In the genomic region with DNA sequence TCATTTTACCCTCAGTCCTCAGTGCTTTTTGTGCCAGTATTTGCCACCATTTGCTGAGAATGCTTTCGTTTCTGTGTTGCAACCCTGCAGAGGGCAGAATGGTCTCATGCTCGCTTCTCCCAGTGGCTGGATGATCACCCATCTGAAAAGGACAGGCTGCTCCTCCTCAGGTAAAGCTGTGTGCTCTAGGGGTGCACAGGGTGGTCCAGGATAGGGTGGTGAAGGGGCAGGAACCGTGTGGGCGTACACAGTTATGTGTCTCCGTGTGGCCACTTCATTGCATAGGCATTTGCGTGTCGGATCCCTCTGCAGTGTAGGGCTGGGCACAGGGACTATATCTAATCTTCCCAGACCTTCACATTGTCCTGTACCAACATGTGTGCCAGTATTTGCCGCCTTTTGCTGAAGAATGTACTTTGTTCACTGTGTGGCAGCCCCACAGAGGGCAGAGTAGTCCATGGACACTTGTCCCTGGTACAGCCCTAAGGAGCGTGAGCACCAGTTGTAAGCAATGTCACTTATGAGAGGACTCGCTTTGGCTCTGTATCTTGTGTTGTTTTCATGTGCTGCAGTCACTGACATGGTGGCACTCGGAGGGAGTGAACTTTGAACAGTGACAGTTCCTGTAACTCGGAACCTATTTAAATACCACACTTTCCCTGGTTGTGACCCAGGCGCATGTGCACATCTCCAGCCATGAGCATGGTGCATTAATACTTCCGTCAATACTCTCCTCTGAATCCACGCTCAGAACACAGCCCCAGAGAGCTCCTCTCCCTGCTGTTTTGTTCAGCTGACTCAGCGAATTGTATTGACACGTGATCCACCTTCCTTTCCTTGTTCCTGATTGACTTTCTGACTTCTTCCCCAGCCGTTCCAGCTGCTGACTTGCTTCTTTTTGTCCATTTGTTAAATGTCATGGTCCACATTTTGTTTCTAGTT, we compare ENCODE assay signal across 15 mouse cellular contexts. TPM values are rescaled to one million over a fixed set of nuclear protein-coding genes. Genes with fewer than 3 reads are reported as not detected.
DNase-seq lines count a peak whose midpoint lies in the region; ATAC-seq and TF ChIP-seq lines count a peak whose summit lies in the region.
"Had no signal": no experiment of that assay in that cellular context is flagged by ENCODE, and none has a peak within 500 bp of the region (broad histone marks: within the 10 kb centered on the region; RNA-seq: fewer than 3 reads in every experiment).

No protein-coding gene starts in this region.

- ATAC-seq in erythroid progenitor cell, adult 5-6 weeks (replicated peaks; ENCODE audit: low FRiP score, poor library complexity, severe bottlenecking) = peak; percentile 50
- peak; percentile 23 for ATAC-seq in liver, embryonic 15.5 days (ENCODE audit: insufficient read depth)
- ATAC-seq in forebrain, embryonic 15.5 days (replicated peaks) = no peak; the same call in 1 of the 2 replicates
- ATAC-seq: CD4-positive, CD25-positive, alpha-beta regulatory T cell, adult 4 months; Patski had no signal

- H3K4me3 ChIP-seq in ES-E14 (ENCODE audit: insufficient read depth in 1 of 2, low read depth in 1 of 2, low read length in 2 of 2, poor library complexity in 1 of 2, severe bottlenecking in 1 of 2) = no peak overlapping the region
- H3K4me3 ChIP-seq in liver, embryonic 15.5 days (replicated peaks) = no peak overlapping the region
- H3K4me3 ChIP-seq in forebrain, embryonic 15.5 days = no peak overlapping the region
- H3K4me3 ChIP-seq: erythroblast, embryonic 14.5 days; hindbrain, embryonic 15.5 days; lung, embryonic 15.5 days had no signal

- no peaks in the 10 kb centered on the region for H3K9me3 ChIP-seq in ES-E14 (ENCODE audit: control insufficient read depth, insufficient read depth, low read depth, low read length)
- no peaks in the 10 kb centered on the region for H3K9me3 ChIP-seq in liver, embryonic 15.5 days (replicated peaks)
- no peaks in the 10 kb centered on the region for H3K9me3 ChIP-seq in forebrain, embryonic 15.5 days
- H3K9me3 ChIP-seq: hindbrain, embryonic 15.5 days; lung, embryonic 15.5 days had no signal

- peaks cover 0 to 6% of the 10 kb centered on the region in 2 experiments; a peak in 1 of 4 replicates for H3K4me1 ChIP-seq in ES-E14 (ENCODE audit: control insufficient read depth in 2 of 2, insufficient read depth in 2 of 2, low read length in 2 of 2, poor library complexity in 1 of 2)
- peaks cover 9% of the 10 kb centered on the region; the same call in 1 of the 2 replicates for H3K4me1 ChIP-seq in liver, embryonic 15.5 days (replicated peaks)
- H3K4me1 ChIP-seq in forebrain, embryonic 15.5 days = no peaks in the 10 kb centered on the region
- H3K4me1 ChIP-seq: hindbrain, embryonic 15.5 days; lung, embryonic 15.5 days had no signal

- in situ Hi-C loops in ES-E14 (cut with MboI; ENCODE audit: low sequenced_read_pairs in 2 of 2, unreplicated experiment in 2 of 2) = no loop called here

- H3K27me3 ChIP-seq in liver, embryonic 15.5 days = no peaks in the 10 kb centered on the region
- H3K27me3 ChIP-seq in forebrain, embryonic 15.5 days = no peaks in the 10 kb centered on the region
- H3K27me3 ChIP-seq: hindbrain, embryonic 15.5 days; lung, embryonic 15.5 days; Patski had no signal

- no peak overlapping the region; the same call in 1 of the 2 replicates for H3K4me2 ChIP-seq in liver, embryonic 15.5 days
- H3K4me2 ChIP-seq in forebrain, embryonic 15.5 days (replicated peaks) = no peak overlapping the region
- H3K4me2 ChIP-seq: hindbrain, embryonic 15.5 days; lung, embryonic 15.5 days had no signal

- DNase-seq in kidney, adult 11 months = peak; percentile 21
- no peak for DNase-seq in kidney, postnatal 4 days
- no peak for DNase-seq in ES-E14 (ENCODE audit: low read depth, low spot score)
- no peak for DNase-seq in gastrocnemius, postnatal 10 days
- DNase-seq: cerebellum, adult 8-10 months; gastrocnemius, postnatal 25 days; thymus, adult 2 months had no signal

- 65% methylated on average over 18 of the region's 18 CpGs for WGBS in liver, embryonic 15.5 days (ENCODE audit: insufficient replicate concordance)
- 82% methylated on average over 18 of the region's 18 CpGs for WGBS in forebrain, embryonic 15.5 days

- H3K27ac ChIP-seq in ES-E14 (ENCODE audit: insufficient read depth, low read depth, low read length, poor library complexity, severe bottlenecking) = no peak overlapping the region
- no peak overlapping the region for H3K27ac ChIP-seq in liver, embryonic 15.5 days (replicated peaks)
- no peak overlapping the region for H3K27ac ChIP-seq in forebrain, embryonic 15.5 days (replicated peaks)
- H3K27ac ChIP-seq: hindbrain, embryonic 15.5 days; lung, embryonic 15.5 days had no signal

- peaks cover 6% of the 10 kb centered on the region; the same call in 1 of the 2 replicates for H3K36me3 ChIP-seq in ES-E14 (ENCODE audit: control insufficient read depth, insufficient read depth, low read length, poor library complexity, severe bottlenecking)
- H3K36me3 ChIP-seq in liver, embryonic 15.5 days (replicated peaks) = peaks cover 26% of the 10 kb centered on the region
- peaks cover 14% of the 10 kb centered on the region; the same call in 1 of the 2 replicates for H3K36me3 ChIP-seq in forebrain, embryonic 15.5 days

- H3K9ac ChIP-seq in ES-E14 (ENCODE audit: insufficient read depth, low read depth, low read length, poor library complexity, severe bottlenecking) = no peak overlapping the region
- no peak overlapping the region for H3K9ac ChIP-seq in liver, embryonic 15.5 days
- H3K9ac ChIP-seq in forebrain, embryonic 15.5 days (replicated peaks) = no peak overlapping the region
- H3K9ac ChIP-seq: hindbrain, embryonic 15.5 days; lung, embryonic 15.5 days had no signal

TF ChIP-seq in ES-E14, 5 proteins besides CTCF, POLR2A, EP300 and RAD21:
- TF ChIP-seq CHD2 (IDR thresholded peaks at IDR 0.05; ENCODE audit: low read depth, low read length) = no peak
- no peak for TF ChIP-seq ZNF384 (IDR thresholded peaks at IDR 0.05; ENCODE audit: low read depth, low read length)
- peak; percentile 95 for TF ChIP-seq MAFK (IDR thresholded peaks at IDR 0.05; ENCODE audit: insufficient read depth, low read depth, low read length)
- no peak for TF ChIP-seq HCFC1 (IDR thresholded peaks at IDR 0.05; ENCODE audit: borderline replicate concordance, insufficient read depth, low read length)
- TF ChIP-seq ZC3H11A (IDR thresholded peaks at IDR 0.05; ENCODE audit: borderline replicate concordance, low read depth, low read length) = no peak

RNA-seq across cellular contexts. Expression of a gene that starts 29.6 kb away (rescaled TPM):
- total RNA-seq in ES-E14 (2012; rRNA removed) = 43.3 and 54.9 TPM in 2 replicates
- 73.9 and 109 TPM in 2 replicates for total RNA-seq in erythroid progenitor cell, adult 5-6 weeks (2015; ENCODE audit: low replicate concordance)
- total RNA-seq in erythroid progenitor cell, adult 5-6 weeks (2017; ENCODE audit: low replicate concordance) = 71.8 and 72.6 TPM in 2 replicates
- 44.7 and 46.7 TPM in 2 replicates for polyA plus RNA-seq in liver, embryonic 15.5 days (2015; fragmentation: Nextera tagmentation; extraction: Ambion mirVana)
- 10 to 100 TPM; 59.2 to 63.1 TPM for total RNA-seq in gastrocnemius, postnatal 10 days (2021)
- 85.6 and 87.7 TPM in 2 replicates for polyA plus RNA-seq in forebrain, embryonic 15.5 days (2015; fragmentation: Nextera tagmentation; extraction: Ambion mirVana)
